Mouse (Mus musculus) kidney, postnatal 14 days (tissue): ENCODE measurements around the gene Trim17.

Experiments
- DNase-seq: peaks from one replicate; pipeline ENCODE4 v3.0.0; 2022; ENCODE audit warnings: mixed read lengths

The Trim17 gene

GRCm38 (mm10) chr11:58993091-58993670, 38.7 kb downstream of the Trim17 start:
- no peak for DNase-seq

GRCm38 (mm10) chr11:58994337-58994826, 39.9 kb downstream of the Trim17 start:
- DNase-seq: peak; percentile 75

- DNase-seq: no peak
Observed at GRCm38 (mm10) chr11:58995061-58995806, 40.7 kb downstream of the Trim17 start.

GRCm38 (mm10) chr11:58995807-58996370, 41.4 kb downstream of the Trim17 start:
- no peak for DNase-seq

- DNase-seq: no peak
Observed at GRCm38 (mm10) chr11:58997541-58997940, 43.1 kb downstream of the Trim17 start.

- DNase-seq: no peak
Observed at GRCm38 (mm10) chr11:58999158-58999557, 44.7 kb downstream of the Trim17 start.

GRCm38 (mm10) chr11:58999830-59000229, 45.3 kb downstream of the Trim17 start:
- DNase-seq: no peak

GRCm38 (mm10) chr11:59000635-59001034, 46.1 kb downstream of the Trim17 start:
- no peak for DNase-seq

GRCm38 (mm10) chr11:59002327-59003079, 48.0 kb downstream of the Trim17 start:
- DNase-seq: no peak

- DNase-seq: peak; percentile 19
Observed at GRCm38 (mm10) chr11:59015052-59015451, 60.6 kb downstream of the Trim17 start.
